8 mouse cellular contexts compared by ENCODE assay signal in the genomic region with DNA sequence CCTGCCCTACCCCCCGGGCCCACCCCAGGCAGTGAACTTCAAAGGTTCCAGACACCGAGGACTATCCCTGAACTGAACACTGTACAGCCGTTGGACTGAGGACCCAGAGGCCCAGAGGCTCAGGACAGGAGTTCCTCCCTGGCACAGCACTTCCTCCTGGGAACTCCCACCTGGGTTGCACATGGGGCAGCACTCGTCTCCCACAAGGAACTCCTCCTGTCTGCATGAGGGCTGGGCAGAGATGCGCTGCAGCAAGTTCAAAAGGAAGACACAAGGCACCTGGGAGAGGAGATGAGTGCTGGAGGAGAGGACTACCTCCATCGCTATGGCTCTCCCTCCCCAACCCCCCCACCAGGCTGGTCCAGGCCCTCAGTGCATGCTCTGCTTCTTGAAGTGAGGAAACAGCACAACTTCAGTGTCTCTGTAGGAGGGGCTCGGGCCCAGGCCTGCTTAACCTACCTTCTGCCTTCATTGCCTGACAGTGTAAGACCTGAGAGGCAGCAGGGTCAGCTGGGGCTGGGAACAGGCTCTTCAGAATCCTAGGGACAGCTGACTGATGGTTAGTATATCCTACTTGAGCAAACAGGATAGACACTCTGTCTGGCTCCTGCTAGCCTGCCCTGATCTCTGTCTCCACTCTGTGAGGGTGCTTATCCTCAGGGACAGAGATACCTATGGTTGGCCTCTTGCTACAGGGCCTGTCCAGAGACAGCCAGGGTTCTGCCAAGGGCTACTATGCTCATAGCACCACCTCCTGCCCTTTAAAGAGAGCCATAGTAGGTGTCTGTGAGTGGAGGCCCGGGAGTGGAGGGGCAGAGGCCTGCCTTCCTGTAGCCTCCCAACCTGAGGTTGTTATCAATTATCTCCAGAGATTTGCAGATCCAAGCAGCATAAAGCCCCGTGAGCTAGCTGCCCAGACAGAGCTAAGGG. TPM values are rescaled to one million over a fixed set of nuclear protein-coding genes. Genes with fewer than 3 reads are reported as not detected.
DNase-seq lines count a peak whose midpoint lies in the region; ATAC-seq and TF ChIP-seq lines count a peak whose summit lies in the region.

No protein-coding gene starts in this region.

- ATAC-seq in heart, embryonic 13.5 days (ENCODE audit: extremely low read depth, insufficient number of reproducible peaks, low FRiP score, low TSS enrichment) = 0 out of 2 replicates have a peak, but pooled peaks have one; percentile 28
- no peak; the same call in 1 of the 2 replicates for ATAC-seq in heart, embryonic 16.5 days (replicated peaks; ENCODE audit: extremely low read depth, insufficient read depth, low FRiP score)

- intact Hi-C loops in heart, postnatal 25 days (cut with DNase I) = no loop called here

- peak overlapping the region; percentile 73 for H3K27ac ChIP-seq in heart, embryonic 13.5 days (replicated peaks)
- H3K27ac ChIP-seq in CH12.LX (ENCODE audit: insufficient read depth, low read depth) (peak overlapping the region; percentile 83), macrophage (peak overlapping the region; percentile 96)
- H3K27ac ChIP-seq in heart, embryonic 16.5 days (ENCODE audit: low read length) = peak overlapping the region; percentile 52

- H3K4me3 ChIP-seq in heart, embryonic 13.5 days = peak overlapping the region; percentile 32
- H3K4me3 ChIP-seq in CH12.LX (replicated peaks in 1 of 3; ENCODE audit: low read depth in 2 of 3, low read length in 2 of 3, poor library complexity in 1 of 3) (peak overlapping the region; percentile 58 to 74 (median 67)), macrophage (ENCODE audit: inconsistent target) (peak overlapping the region; percentile 75)
- H3K4me3 ChIP-seq in heart, embryonic 16.5 days (ENCODE audit: low read length) = peak overlapping the region; percentile 27

- in situ Hi-C loops in CH12.LX (cut with MboI; ENCODE audit: low pct_ligation_motif_present, low pct_unique_long_range_greater_than_20kb, low sequenced_read_pairs) = loop anchor here (25.0 kb wide), 1 partner anchor 790 kb away; the partner anchor contains the start of genes Trp73 and Wrap73

- H3K4me2 ChIP-seq in heart, embryonic 13.5 days = peak overlapping the region; percentile 56
- H3K4me2 ChIP-seq in CH12.LX (ENCODE audit: insufficient read depth, low read depth, poor library complexity, severe bottlenecking) = peak overlapping the region; percentile 93
- peak overlapping the region; percentile 54 for H3K4me2 ChIP-seq in heart, embryonic 16.5 days (ENCODE audit: low read depth, low read length)

- no peak for TF ChIP-seq RAD21 in CH12.LX (IDR thresholded peaks at IDR 0.05; ENCODE audit: low read depth, low read length)

- no peak for TF ChIP-seq CTCF in CH12.LX (conservative IDR thresholded peaks at IDR 0.05 in 1 of 2, IDR thresholded peaks at IDR 0.05 in 1 of 2; ENCODE audit: low read depth in 2 of 2, low read length in 2 of 2)

- H3K79me2 ChIP-seq in CH12.LX (replicated peaks; ENCODE audit: control insufficient read depth, extremely low read depth, insufficient read depth, poor library complexity, severe bottlenecking) (peaks cover 25% of the 10 kb centered on the region), macrophage (ENCODE audit: inconsistent target) (peaks cover 53% of the 10 kb centered on the region)

- 55% methylated on average over 9 of the region's 9 CpGs for WGBS in heart, embryonic 13.5 days
- 52% methylated on average over 9 of the region's 9 CpGs for WGBS in heart, embryonic 16.5 days
- 15% methylated on average over 8 of the region's 9 CpGs for WGBS in macrophage (ENCODE audit: missing documents)

- dilution Hi-C loops in CH12.LX (cut with MboI; ENCODE audit: extremely low pct_ligation_motif_present, extremely low pct_unique_long_range_greater_than_20kb, low sequenced_read_pairs) = no loop called here

- H3K36me3 ChIP-seq in heart, embryonic 13.5 days = no peaks in the 10 kb centered on the region
- peaks cover 37 to 42% of the 10 kb centered on the region in 2 experiments for H3K36me3 ChIP-seq in CH12.LX (replicated peaks in 1 of 2; ENCODE audit: control insufficient read depth in 1 of 2, insufficient read depth in 1 of 2, low read length in 1 of 2)
- no peaks in the 10 kb centered on the region for H3K36me3 ChIP-seq in heart, embryonic 16.5 days (ENCODE audit: control insufficient read depth, insufficient read depth)
- peaks cover 40% of the 10 kb centered on the region for H3K36me3 ChIP-seq in macrophage (ENCODE audit: inconsistent target)

- DNase-seq in heart, postnatal 25 days (ENCODE audit: low spot score) = no peak
- no peak for DNase-seq in CH12.LX (ENCODE audit: extremely low read depth)
- DNase-seq in urinary bladder, adult 2 months (ENCODE audit: low spot score) = no peak
- no peak for DNase-seq in gastrocnemius, postnatal 10 days
- no peak for DNase-seq in left cerebral cortex, adult 11 months (ENCODE audit: low spot score)

- no peaks in the 10 kb centered on the region for H3K27me3 ChIP-seq in heart, embryonic 13.5 days (replicated peaks)
- H3K27me3 ChIP-seq in CH12.LX (replicated peaks) = no peaks in the 10 kb centered on the region
- H3K27me3 ChIP-seq in heart, embryonic 16.5 days (ENCODE audit: control insufficient read depth, insufficient read depth, low read length) = no peaks in the 10 kb centered on the region

- no peak; the same call in 1 of the 2 replicates for TF ChIP-seq POLR2A in CH12.LX (IDR thresholded peaks at IDR 0.05; ENCODE audit: low read depth, low read length)

- H3K4me1 ChIP-seq in heart, embryonic 13.5 days = peaks cover 18% of the 10 kb centered on the region
- H3K4me1 ChIP-seq in CH12.LX (ENCODE audit: control insufficient read depth in 1 of 2, insufficient read depth in 2 of 2) = peaks cover 22 to 47% of the 10 kb centered on the region in 2 experiments
- H3K4me1 ChIP-seq in heart, embryonic 16.5 days (ENCODE audit: control insufficient read depth, insufficient read depth, low read length) = peaks cover 2% of the 10 kb centered on the region

- TF ChIP-seq EP300 in CH12.LX (IDR thresholded peaks at IDR 0.05; ENCODE audit: low read length) = no peak

- H3K9ac ChIP-seq in heart, embryonic 13.5 days = peak overlapping the region; percentile 61
- H3K9ac ChIP-seq in CH12.LX (ENCODE audit: insufficient read depth, low read depth) = peak overlapping the region; percentile 91
- peak overlapping the region; percentile 49 for H3K9ac ChIP-seq in heart, embryonic 16.5 days (ENCODE audit: low read length)

- no peaks in the 10 kb centered on the region for H3K9me3 ChIP-seq in heart, embryonic 13.5 days
- peaks cover 6% of the 10 kb centered on the region for H3K9me3 ChIP-seq in CH12.LX (replicated peaks; ENCODE audit: low read length)
- no peaks in the 10 kb centered on the region for H3K9me3 ChIP-seq in heart, embryonic 16.5 days (replicated peaks; ENCODE audit: control insufficient read depth, low read length)

RNA-seq across cellular contexts. Expression of gene Tnfrsf14, which starts 1.1 kb away (rescaled TPM):
- polyA plus RNA-seq in heart, embryonic 13.5 days (2015; fragmentation: Nextera tagmentation; extraction: Ambion mirVana) = 2.1 and 2.6 TPM in 2 replicates
- 1 to 10 TPM; 3.8 to 6.7 TPM for total RNA-seq in heart, postnatal 25 days (2021)
- total RNA-seq in CH12.LX (2012; rRNA removed) = 68.3 and 109 TPM in 2 replicates
- total RNA-seq in CH12.LX (2014; rRNA removed) = 21.0 and 25.9 TPM in 2 replicates
- polyA plus RNA-seq in CH12.LX (2012; ENCODE audit: insufficient read length, low read depth) = 19.8 and 20.0 TPM in 2 replicates
- 1.3 and 1.8 TPM in 2 replicates for polyA plus RNA-seq in heart, embryonic 16.5 days (2015; fragmentation: Nextera tagmentation; extraction: Ambion mirVana)
- 100 to 1,000 TPM in 21 of 26 experiments, 10 to 100 TPM in 5; 30.8 to 879 (median 175) TPM for total RNA-seq in macrophage (2018; cell fraction: chromatin; rRNA removed)
- total RNA-seq in macrophage (2018; cell fraction: cytosol; rRNA removed) = 100 to 1,000 TPM in 18 of 26 experiments, 10 to 100 TPM in 8; 64.2 to 324 (median 140) TPM
- 100 to 1,000 TPM in 19 of 26 experiments, 10 to 100 TPM in 7; 57.6 to 431 (median 211) TPM for total RNA-seq in macrophage (2018; cell fraction: nucleus; rRNA removed)
- 28.2 to 116 TPM (median 64.4 TPM) in 3 replicates for polyA plus RNA-seq in macrophage (2018)
- 18.8 and 21.4 TPM in 2 replicates for polyA plus RNA-seq in urinary bladder, adult 2 months (2012; rRNA removed)
- total RNA-seq in gastrocnemius, postnatal 10 days (2021) = 1 to 10 TPM; 1.8 to 4.2 TPM

RNA-seq across cellular contexts. Expression of gene Fam213b, which starts 28.3 kb away (rescaled TPM):
- 42.5 and 48.8 TPM in 2 replicates for polyA plus RNA-seq in heart, embryonic 13.5 days (2015; fragmentation: Nextera tagmentation; extraction: Ambion mirVana)
- 10 to 100 TPM; 74.4 to 76.2 TPM for total RNA-seq in heart, postnatal 25 days (2021)
- total RNA-seq in CH12.LX (2012; rRNA removed) (28.3 and 49.8 TPM in 2 replicates), CH12.LX (2014; rRNA removed) (6.1 and 7.5 TPM in 2 replicates)
- polyA plus RNA-seq in CH12.LX (2012; ENCODE audit: insufficient read length, low read depth) (5.5 and 7.0 TPM in 2 replicates), macrophage (2018) (41.3 to 98.7 TPM (median 69.7 TPM) in 3 replicates)
- 58.9 and 62.9 TPM in 2 replicates for polyA plus RNA-seq in heart, embryonic 16.5 days (2015; fragmentation: Nextera tagmentation; extraction: Ambion mirVana)
- 10 to 100 TPM in 15 of 26 experiments, 1 to 10 TPM in 10, under 1 TPM in 1; 0.92 to 25.0 (median 13.2) TPM for total RNA-seq in macrophage (2018; cell fraction: chromatin; rRNA removed)
- 100 to 1,000 TPM in 9 of 26 experiments, 10 to 100 TPM in 17; 67.1 to 127 (median 92.9) TPM for total RNA-seq in macrophage (2018; cell fraction: cytosol; rRNA removed)
- total RNA-seq in macrophage (2018; cell fraction: nucleus; rRNA removed) = 10 to 100 TPM in 25 of 26 experiments, 1 to 10 TPM in 1; 9.3 to 46.7 (median 27.1) TPM
- 33.1 and 35.2 TPM in 2 replicates for polyA plus RNA-seq in urinary bladder, adult 2 months (2012; rRNA removed)
- 100 to 1,000 TPM; 121 to 143 TPM for total RNA-seq in gastrocnemius, postnatal 10 days (2021)

RNA-seq across cellular contexts. Expression of gene Hes5, which starts 33.5 kb away (rescaled TPM):
- 0.31 and 0.45 TPM in 2 replicates for polyA plus RNA-seq in heart, embryonic 13.5 days (2015; fragmentation: Nextera tagmentation; extraction: Ambion mirVana)
- under 1 TPM in 1 of 2 experiments, not detected in 1; 0.28 TPM for total RNA-seq in heart, postnatal 25 days (2021)
- 6.2 and 6.8 TPM in 2 replicates for total RNA-seq in CH12.LX (2012; rRNA removed)
- total RNA-seq in CH12.LX (2014; rRNA removed) = 2.1 and 2.7 TPM in 2 replicates
- 1.5 and 1.7 TPM in 2 replicates for polyA plus RNA-seq in CH12.LX (2012; ENCODE audit: insufficient read length, low read depth)
- polyA plus RNA-seq in heart, embryonic 16.5 days (2015; fragmentation: Nextera tagmentation; extraction: Ambion mirVana) = 0.29 and 0.34 TPM in 2 replicates
- total RNA-seq in macrophage (2018; cell fraction: chromatin; rRNA removed) = not detected
- total RNA-seq in macrophage (2018; cell fraction: cytosol; rRNA removed) = not detected
- total RNA-seq in macrophage (2018; cell fraction: nucleus; rRNA removed) = not detected
- not detected in 3 replicates for polyA plus RNA-seq in macrophage (2018)
- polyA plus RNA-seq in urinary bladder, adult 2 months (2012; rRNA removed) = 0.06 and 0.07 TPM in 2 replicates
- total RNA-seq in gastrocnemius, postnatal 10 days (2021) = under 1 TPM in 1 of 2 experiments, not detected in 1; 0.36 TPM

RNA-seq across cellular contexts. Expression of gene Pank4, which starts 36.7 kb away (rescaled TPM):
- polyA plus RNA-seq in heart, embryonic 13.5 days (2015; fragmentation: Nextera tagmentation; extraction: Ambion mirVana) = 40.6 and 42.6 TPM in 2 replicates
- total RNA-seq in heart, postnatal 25 days (2021) = 10 to 100 TPM; 45.6 to 46.4 TPM
- total RNA-seq in CH12.LX (2012; rRNA removed) (30.6 and 34.7 TPM in 2 replicates), CH12.LX (2014; rRNA removed) (27.6 and 28.1 TPM in 2 replicates)
- polyA plus RNA-seq in CH12.LX (2012; ENCODE audit: insufficient read length, low read depth) (22.4 and 23.2 TPM in 2 replicates), macrophage (2018) (8.1 to 15.0 TPM (median 11.7 TPM) in 3 replicates)
- polyA plus RNA-seq in heart, embryonic 16.5 days (2015; fragmentation: Nextera tagmentation; extraction: Ambion mirVana) = 44.2 and 47.2 TPM in 2 replicates
- total RNA-seq in macrophage (2018; cell fraction: chromatin; rRNA removed) = 100 to 1,000 TPM in 7 of 26 experiments, 10 to 100 TPM in 19; 46.4 to 126 (median 81.7) TPM
- total RNA-seq in macrophage (2018; cell fraction: cytosol; rRNA removed) = 10 to 100 TPM in 9 of 26 experiments, 1 to 10 TPM in 17; 5.6 to 13.1 (median 9.3) TPM
- 10 to 100 TPM; 22.3 to 61.8 (median 36.4) TPM for total RNA-seq in macrophage (2018; cell fraction: nucleus; rRNA removed)
- polyA plus RNA-seq in urinary bladder, adult 2 months (2012; rRNA removed) = 39.8 and 45.9 TPM in 2 replicates
- 10 to 100 TPM; 26.1 to 28.7 TPM for total RNA-seq in gastrocnemius, postnatal 10 days (2021)

RNA-seq across cellular contexts. Expression of gene Mmel1, which starts 57.8 kb away (rescaled TPM):
- 0.51 and 0.64 TPM in 2 replicates for polyA plus RNA-seq in heart, embryonic 13.5 days (2015; fragmentation: Nextera tagmentation; extraction: Ambion mirVana)
- under 1 TPM; 0.20 to 0.39 TPM for total RNA-seq in heart, postnatal 25 days (2021)
- total RNA-seq in CH12.LX (2012; rRNA removed) = 2.0 and 3.9 TPM in 2 replicates
- total RNA-seq in CH12.LX (2014; rRNA removed) = 2.0 and 2.2 TPM in 2 replicates
- polyA plus RNA-seq in CH12.LX (2012; ENCODE audit: insufficient read length, low read depth) = 0.70 and 0.71 TPM in 2 replicates
- 0.24 and 0.42 TPM in 2 replicates for polyA plus RNA-seq in heart, embryonic 16.5 days (2015; fragmentation: Nextera tagmentation; extraction: Ambion mirVana)
- not detected for total RNA-seq in macrophage (2018; cell fraction: chromatin; rRNA removed)
- total RNA-seq in macrophage (2018; cell fraction: cytosol; rRNA removed) = under 1 TPM in 2 of 26 experiments, not detected in 24; 0.05 TPM
- total RNA-seq in macrophage (2018; cell fraction: nucleus; rRNA removed) = not detected
- polyA plus RNA-seq in macrophage (2018) = not detected in 3 replicates
- 0.06 and 0.07 TPM in 2 replicates for polyA plus RNA-seq in urinary bladder, adult 2 months (2012; rRNA removed)
- total RNA-seq in gastrocnemius, postnatal 10 days (2021) = under 1 TPM; 0.68 to 0.78 TPM
